Mouse (Mus musculus): Measurements from ENCODE around the gene Rabgef1.

DNA sequence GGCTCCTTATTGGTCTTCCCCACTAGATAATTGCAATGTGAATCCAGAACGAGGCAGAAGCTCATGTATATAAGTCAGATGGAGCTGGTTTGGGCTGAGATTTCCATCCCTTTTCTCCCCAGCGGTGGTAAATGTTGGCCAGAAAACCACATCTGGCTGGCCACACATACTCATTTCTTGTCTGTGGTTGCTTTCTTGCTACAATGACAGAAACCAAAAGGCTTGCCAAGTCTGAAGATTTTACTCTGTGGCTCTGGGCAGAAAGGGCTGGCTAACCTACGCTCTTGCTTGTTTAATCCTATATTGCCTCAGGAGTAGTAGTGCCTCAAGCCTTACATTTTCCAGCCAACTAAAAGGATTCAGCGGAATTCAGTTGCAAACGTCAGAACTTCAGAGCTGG lies 30.5 kb upstream of the Rabgef1 start:
- TF ChIP-seq CTCF (conservative IDR thresholded peaks at IDR 0.05 in 1 of 2, IDR thresholded peaks at IDR 0.05 in 1 of 2; ENCODE audit: low read depth in 2 of 2, low read length in 2 of 2) (no peak), USF1 (IDR thresholded peaks at IDR 0.05; ENCODE audit: low read depth, low read length) (no peak), POLR2A (IDR thresholded peaks at IDR 0.05; ENCODE audit: low read depth, low read length) (no peak)
